Mouse (Mus musculus) erythroblast, embryonic 14.5 days (primary cell): Measurements from ENCODE around the gene Nfia.

Experiments
- GATA1 ChIP-seq: IDR thresholded peaks from 2 replicates; pipeline ENCODE4 v1.6.1; 2012; ENCODE audit warnings: low read length, inconsistent platforms, mixed read lengths
- TAL1 ChIP-seq: IDR thresholded peaks from 3 replicates; pipeline ENCODE4 v1.6.1; 2012; ENCODE audit warnings: low read length, inconsistent platforms, mixed read lengths

DNA sequence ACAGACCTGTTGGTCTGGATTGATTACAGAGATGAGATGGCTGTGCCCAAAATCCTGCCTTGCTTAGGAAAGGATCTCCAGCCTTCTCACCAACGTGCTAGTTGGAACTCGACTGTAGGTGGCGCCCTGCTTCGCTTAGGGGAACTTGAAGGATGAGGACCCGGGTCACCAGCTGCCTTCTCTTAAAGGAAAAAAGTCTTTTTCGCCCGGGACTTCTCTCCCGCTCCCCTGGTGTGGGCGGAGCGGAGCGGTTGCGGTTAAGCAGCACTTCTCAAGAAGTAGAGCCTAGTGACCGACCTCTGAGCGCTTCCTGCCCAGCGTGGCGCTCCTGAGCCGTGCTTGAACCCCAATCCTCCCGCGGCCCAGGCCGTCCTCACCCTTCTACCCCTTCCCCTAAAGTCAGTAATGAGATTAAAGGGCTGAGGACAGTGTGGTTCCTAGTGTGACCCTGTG is 21.5 kb upstream of the Nfia start:
- TF ChIP-seq TAL1 (no peak), GATA1 (no peak)
